Mouse (Mus musculus): ENCODE measurements at regions not wholly inside any gene's neighbourhood (a gene's known extent, or its start where the extent isn't known, plus 50 kb on each side); places are given as distances from the start of the nearest gene placed in this dataset.

- DNase-seq (ENCODE audit: low spot score), result no peak
- WGBS, result 88% methylated on average over 2 of the region's 2 CpGs
- Histone ChIP-seq H3K4me3 (ENCODE audit: low read depth, low read length) (no peak overlapping the region), H3K9me3 (ENCODE audit: control insufficient read depth, low read length) (no peaks in the 10 kb centered on the region), H3K9ac (ENCODE audit: low read length) (no peak overlapping the region), H3K27me3 (ENCODE audit: control insufficient read depth, insufficient read depth, low read length) (no peaks in the 10 kb centered on the region), H3K4me2 (ENCODE audit: low read depth, severe bottlenecking) (no peak overlapping the region), H3K4me1 (ENCODE audit: control insufficient read depth, insufficient read depth, low read length) (no peaks in the 10 kb centered on the region), H3K27ac (replicated peaks; ENCODE audit: low read depth, low read length) (no peak overlapping the region), H3K36me3 (ENCODE audit: control insufficient read depth, insufficient read depth, low read length) (no peaks in the 10 kb centered on the region)
- ATAC-seq (ENCODE audit: insufficient number of reproducible peaks, low FRiP score, low TSS enrichment, low read depth), result no peak
Measured at GRCm38 (mm10) chr12:79955501-79955900, 157.3 kb downstream of the Zfp36l1 start.

GRCm38 (mm10) chr12:79950579-79951112, 162.2 kb downstream of the Zfp36l1 start:
- Histone ChIP-seq H3K27ac (replicated peaks; ENCODE audit: low read depth, low read length) (no peak overlapping the region), H3K9me3 (ENCODE audit: control insufficient read depth, low read length) (no peaks in the 10 kb centered on the region), H3K4me3 (ENCODE audit: low read depth, low read length) (no peak overlapping the region), H3K4me2 (ENCODE audit: low read depth, severe bottlenecking) (no peak overlapping the region), H3K36me3 (ENCODE audit: control insufficient read depth, insufficient read depth, low read length) (no peaks in the 10 kb centered on the region), H3K9ac (ENCODE audit: low read length) (no peak overlapping the region), H3K27me3 (ENCODE audit: control insufficient read depth, insufficient read depth, low read length) (no peaks in the 10 kb centered on the region), H3K4me1 (ENCODE audit: control insufficient read depth, insufficient read depth, low read length) (no peaks in the 10 kb centered on the region; the same call in 1 of the 2 replicates)
- ATAC-seq (ENCODE audit: insufficient number of reproducible peaks, low FRiP score, low TSS enrichment, low read depth) (no peak), DNase-seq (ENCODE audit: low spot score) (no peak)
- WGBS, result 90% methylated on average over 7 of the region's 7 CpGs

- DNase-seq (ENCODE audit: low spot score), result no peak
- H3K9ac ChIP-seq (ENCODE audit: low read length), result no peak overlapping the region
Measured at GRCm38 (mm10) chr12:79949101-79949824, 163.6 kb downstream of the Zfp36l1 start.

GRCm38 (mm10) chr12:79947574-79947973, 165.2 kb downstream of the Zfp36l1 start:
- peaks cover 15% of the 10 kb centered on the region for H3K4me1 ChIP-seq (ENCODE audit: control insufficient read depth, insufficient read depth, low read length)
- WGBS, result 92% methylated on average over 4 of the region's 4 CpGs
- H3K9ac ChIP-seq (ENCODE audit: low read length), result no peak overlapping the region
- H3K4me2 ChIP-seq (ENCODE audit: low read depth, severe bottlenecking), result no peak overlapping the region
- DNase-seq (ENCODE audit: low spot score), result no peak
- no peak overlapping the region for H3K4me3 ChIP-seq (ENCODE audit: low read depth, low read length)
- ATAC-seq (ENCODE audit: insufficient number of reproducible peaks, low FRiP score, low TSS enrichment, low read depth), result no peak
- no peaks in the 10 kb centered on the region for H3K27me3 ChIP-seq (ENCODE audit: control insufficient read depth, insufficient read depth, low read length)
- H3K9me3 ChIP-seq (ENCODE audit: control insufficient read depth, low read length), result no peaks in the 10 kb centered on the region
- no peaks in the 10 kb centered on the region for H3K36me3 ChIP-seq (ENCODE audit: control insufficient read depth, insufficient read depth, low read length)
- no peak overlapping the region for H3K27ac ChIP-seq (replicated peaks; ENCODE audit: low read depth, low read length)

More at GRCm38 (mm10) chr12:79949101-79949824, 163.6 kb downstream of the Zfp36l1 start:
- Histone ChIP-seq H3K9me3 (ENCODE audit: control insufficient read depth, low read length) (no peaks in the 10 kb centered on the region), H3K36me3 (ENCODE audit: control insufficient read depth, insufficient read depth, low read length) (no peaks in the 10 kb centered on the region), H3K4me3 (ENCODE audit: low read depth, low read length) (no peak overlapping the region), H3K27ac (replicated peaks; ENCODE audit: low read depth, low read length) (0 out of 2 replicates have a peak overlapping the region, but pooled peaks have one; percentile 8), H3K4me2 (ENCODE audit: low read depth, severe bottlenecking) (no peak overlapping the region), H3K27me3 (ENCODE audit: control insufficient read depth, insufficient read depth, low read length) (no peaks in the 10 kb centered on the region), H3K4me1 (ENCODE audit: control insufficient read depth, insufficient read depth, low read length) (peaks cover 9% of the 10 kb centered on the region)
- ATAC-seq (ENCODE audit: insufficient number of reproducible peaks, low FRiP score, low TSS enrichment, low read depth), result no peak
- 53% methylated on average over 14 of the region's 14 CpGs for WGBS

- H3K4me1 ChIP-seq (ENCODE audit: control insufficient read depth, insufficient read depth, low read length), result peaks cover 23% of the 10 kb centered on the region
- H3K4me3 ChIP-seq (ENCODE audit: low read depth, low read length), result no peak overlapping the region
- H3K36me3 ChIP-seq (ENCODE audit: control insufficient read depth, insufficient read depth, low read length), result no peaks in the 10 kb centered on the region
- 84% methylated on average over 10 of the region's 10 CpGs for WGBS
- H3K27me3 ChIP-seq (ENCODE audit: control insufficient read depth, insufficient read depth, low read length), result no peaks in the 10 kb centered on the region
- no peak overlapping the region for H3K27ac ChIP-seq (replicated peaks; ENCODE audit: low read depth, low read length)
- no peak for ATAC-seq (ENCODE audit: insufficient number of reproducible peaks, low FRiP score, low TSS enrichment, low read depth)
- no peak overlapping the region for H3K9ac ChIP-seq (ENCODE audit: low read length)
- no peaks in the 10 kb centered on the region for H3K9me3 ChIP-seq (ENCODE audit: control insufficient read depth, low read length)
- H3K4me2 ChIP-seq (ENCODE audit: low read depth, severe bottlenecking), result no peak overlapping the region
- no peak for DNase-seq (ENCODE audit: low spot score)
Measured at GRCm38 (mm10) chr12:79946777-79947176, 166.0 kb downstream of the Zfp36l1 start.

GRCm38 (mm10) chr12:79945899-79946298, 166.9 kb downstream of the Zfp36l1 start:
- DNase-seq (ENCODE audit: low spot score), result no peak
- no peaks in the 10 kb centered on the region for H3K27me3 ChIP-seq (ENCODE audit: control insufficient read depth, insufficient read depth, low read length)
- no peak overlapping the region for H3K9ac ChIP-seq (ENCODE audit: low read length)
- no peak overlapping the region for H3K4me2 ChIP-seq (ENCODE audit: low read depth, severe bottlenecking)
- H3K27ac ChIP-seq (replicated peaks; ENCODE audit: low read depth, low read length), result no peak overlapping the region
- H3K4me3 ChIP-seq (ENCODE audit: low read depth, low read length), result no peak overlapping the region
- H3K36me3 ChIP-seq (ENCODE audit: control insufficient read depth, insufficient read depth, low read length), result no peaks in the 10 kb centered on the region
- peaks cover 26% of the 10 kb centered on the region for H3K4me1 ChIP-seq (ENCODE audit: control insufficient read depth, insufficient read depth, low read length)
- no peak for ATAC-seq (ENCODE audit: insufficient number of reproducible peaks, low FRiP score, low TSS enrichment, low read depth)
- H3K9me3 ChIP-seq (ENCODE audit: control insufficient read depth, low read length), result no peaks in the 10 kb centered on the region
- WGBS, result 81% methylated on average over 4 of the region's 4 CpGs

- Histone ChIP-seq H3K9me3 (ENCODE audit: control insufficient read depth, low read length) (no peaks in the 10 kb centered on the region), H3K4me3 (ENCODE audit: low read depth, low read length) (no peak overlapping the region), H3K4me2 (ENCODE audit: low read depth, severe bottlenecking) (no peak overlapping the region), H3K9ac (ENCODE audit: low read length) (peak overlapping the region; percentile 14; the same call in 1 of the 2 replicates), H3K27ac (replicated peaks; ENCODE audit: low read depth, low read length) (peak overlapping the region; percentile 79), H3K36me3 (ENCODE audit: control insufficient read depth, insufficient read depth, low read length) (no peaks in the 10 kb centered on the region), H3K27me3 (ENCODE audit: control insufficient read depth, insufficient read depth, low read length) (no peaks in the 10 kb centered on the region), H3K4me1 (ENCODE audit: control insufficient read depth, insufficient read depth, low read length) (peaks cover 26% of the 10 kb centered on the region)
- ATAC-seq (ENCODE audit: insufficient number of reproducible peaks, low FRiP score, low TSS enrichment, low read depth) (0 out of 2 replicates have a peak, but pooled peaks have one; percentile 33), DNase-seq (ENCODE audit: low spot score) (peak; percentile 62)
- 23% methylated on average over 6 of the region's 6 CpGs for WGBS
Measured at GRCm38 (mm10) chr12:79944714-79945493, 167.9 kb downstream of the Zfp36l1 start.

GRCm38 (mm10) chr12:79944090-79944489, 168.7 kb downstream of the Zfp36l1 start:
- DNase-seq (ENCODE audit: low spot score) (no peak), ATAC-seq (ENCODE audit: insufficient number of reproducible peaks, low FRiP score, low TSS enrichment, low read depth) (no peak)
- Histone ChIP-seq H3K9me3 (ENCODE audit: control insufficient read depth, low read length) (no peaks in the 10 kb centered on the region), H3K27ac (replicated peaks; ENCODE audit: low read depth, low read length) (peak overlapping the region; percentile 79), H3K4me2 (ENCODE audit: low read depth, severe bottlenecking) (no peak overlapping the region), H3K27me3 (ENCODE audit: control insufficient read depth, insufficient read depth, low read length) (no peaks in the 10 kb centered on the region), H3K4me3 (ENCODE audit: low read depth, low read length) (no peak overlapping the region), H3K4me1 (ENCODE audit: control insufficient read depth, insufficient read depth, low read length) (peaks cover 26% of the 10 kb centered on the region), H3K9ac (ENCODE audit: low read length) (no peak overlapping the region), H3K36me3 (ENCODE audit: control insufficient read depth, insufficient read depth, low read length) (no peaks in the 10 kb centered on the region)
- 89% methylated on average over 10 of the region's 10 CpGs for WGBS
